Mouse (Mus musculus) testis, adult 2 months (tissue): ENCODE data around the gene Srsf5.

ENCODE experiments used
- CTCF ChIP-seq: fragments of 200-500 bp; IDR thresholded peaks from 2 replicates; pipeline ENCODE4 v1.5.1; 2012; ENCODE audit warnings: low read depth, mild to moderate bottlenecking, inconsistent platforms, low read length, moderate library complexity; ENCODE audit not compliant: control insufficient read depth, insufficient read depth, insufficient replicate concordance
- POLR2A ChIP-seq: fragments of 200-500 bp; IDR thresholded peaks from 2 replicates; pipeline ENCODE4 v1.6.1; 2012; ENCODE audit warnings: low read depth, mild to moderate bottlenecking, inconsistent platforms, low read length, moderate library complexity; ENCODE audit not compliant: control insufficient read depth

- TF ChIP-seq CTCF (no peak), POLR2A (no peak)
Measured at GRCm38 (mm10) chr12:80975939-80976671, 30.8 kb downstream of the Srsf5 start.
